Mouse (Mus musculus) kidney, adult 8-10 months (tissue): ENCODE measurements around the gene Sphk2.

Experiments
- DNase-seq, 2 experiments: peaks; one replicate each; pipeline ENCODE4 v3.0.0; 2022

The Sphk2 gene

GRCm38 (mm10) chr7:45717918-45718297 is at the start of gene Sphk2:
Sphk2 (minus strand) TSS chr7:45718002.
- DNase-seq, result peak; percentile 98

GRCm38 (mm10) chr7:45767500-45767899 is 49.7 kb upstream of the Sphk2 start:
- no peak for DNase-seq

- no peak for DNase-seq
Observed at GRCm38 (mm10) chr7:45766764-45767163, 49.0 kb upstream of the Sphk2 start.

- no peak for DNase-seq
Observed at GRCm38 (mm10) chr7:45765995-45766394, 48.2 kb upstream of the Sphk2 start.

GRCm38 (mm10) chr7:45760151-45760550 is 42.3 kb upstream of the Sphk2 start:
- no peak for DNase-seq

GRCm38 (mm10) chr7:45759400-45759799 is 41.6 kb upstream of the Sphk2 start:
- peak; percentile 74 to 84 for DNase-seq

GRCm38 (mm10) chr7:45755703-45756102 is 37.9 kb upstream of the Sphk2 start:
- DNase-seq, result no peak

GRCm38 (mm10) chr7:45750162-45750561 is 32.4 kb upstream of the Sphk2 start:
- peak; percentile 33 to 37 for DNase-seq

- DNase-seq, result no peak
Observed at GRCm38 (mm10) chr7:45749401-45749800, 31.6 kb upstream of the Sphk2 start.

- peak in 1 of 2 experiments; percentile 30 for DNase-seq
Observed at GRCm38 (mm10) chr7:45748110-45748509, 30.3 kb upstream of the Sphk2 start.

- no peak for DNase-seq
Observed at GRCm38 (mm10) chr7:45747450-45747849, 29.6 kb upstream of the Sphk2 start.

- no peak for DNase-seq
Observed at GRCm38 (mm10) chr7:45746518-45746917, 28.7 kb upstream of the Sphk2 start.

GRCm38 (mm10) chr7:45744387-45744786 is 26.6 kb upstream of the Sphk2 start:
- DNase-seq, result peak; percentile 74 to 76

- DNase-seq, result no peak
Observed at GRCm38 (mm10) chr7:45742338-45742737, 24.5 kb upstream of the Sphk2 start.

GRCm38 (mm10) chr7:45741777-45742176 is 24.0 kb upstream of the Sphk2 start:
- no peak for DNase-seq

GRCm38 (mm10) chr7:45741308-45741707 is 23.5 kb upstream of the Sphk2 start:
- DNase-seq, result no peak

GRCm38 (mm10) chr7:45739820-45740219 is 22.0 kb upstream of the Sphk2 start:
- no peak for DNase-seq

- peak; percentile 68 to 83 for DNase-seq
Observed at GRCm38 (mm10) chr7:45739162-45739763, 21.5 kb upstream of the Sphk2 start.

GRCm38 (mm10) chr7:45733477-45733876 is 15.7 kb upstream of the Sphk2 start:
- no peak for DNase-seq

GRCm38 (mm10) chr7:45730727-45731431 is 13.1 kb upstream of the Sphk2 start:
- peak in 1 of 2 experiments; percentile 55 for DNase-seq

- DNase-seq, result no peak
Observed at GRCm38 (mm10) chr7:45727625-45728024, 9.8 kb upstream of the Sphk2 start.

- DNase-seq, result no peak
Observed at GRCm38 (mm10) chr7:45726419-45726818, 8.6 kb upstream of the Sphk2 start.

GRCm38 (mm10) chr7:45725713-45726112 is 7.9 kb upstream of the Sphk2 start, which contains the start of gene Spaca4:
Spaca4 (minus strand) TSS chr7:45725813.
- DNase-seq, result no peak

- no peak for DNase-seq
Observed at GRCm38 (mm10) chr7:45725151-45725550, 7.3 kb upstream of the Sphk2 start.

GRCm38 (mm10) chr7:45723781-45724180 is 6.0 kb upstream of the Sphk2 start:
- DNase-seq, result no peak
